Mouse (Mus musculus) lung, adult 18-20 months (tissue): ENCODE data around the gene Hoxa3.

Experiments
- DNase-seq, 2 experiments: peaks; one replicate each; pipeline ENCODE4 v3.0.0; 2022; ENCODE audit warnings: mixed read lengths in 2 of 2

Hoxa3 gene

GRCm38 (mm10) chr6:52204050-52204752 lies 8.9 kb downstream of the Hoxa3 start, which contains the start of gene Hoxa5:
Gene Hoxa5, minus strand, starts transcription at chr6:52204587.
- peak; percentile 81 to 88 for DNase-seq

- DNase-seq, result peak in 1 of 2 experiments; percentile 27
These were observed 9.6 kb downstream of the Hoxa3 start for GRCm38 (mm10) chr6:52203371-52204049.

GRCm38 (mm10) chr6:52203121-52203370 lies 10.1 kb downstream of the Hoxa3 start:
- DNase-seq, result no peak

- DNase-seq, result peak in 1 of 2 experiments; percentile 4
These were observed 10.6 kb downstream of the Hoxa3 start for GRCm38 (mm10) chr6:52202362-52203120.

- DNase-seq, result peak in 1 of 2 experiments; percentile 3
These were observed 11.9 kb downstream of the Hoxa3 start for GRCm38 (mm10) chr6:52201269-52201668.

GRCm38 (mm10) chr6:52200751-52201250 lies 12.3 kb downstream of the Hoxa3 start:
- DNase-seq, result no peak

GRCm38 (mm10) chr6:52200073-52200750 lies 12.9 kb downstream of the Hoxa3 start:
- DNase-seq, result peak in 1 of 2 experiments; percentile 32

GRCm38 (mm10) chr6:52197271-52197670 lies 15.9 kb downstream of the Hoxa3 start:
- DNase-seq, result peak; percentile 71 to 80

- DNase-seq, result no peak
These were observed 16.3 kb downstream of the Hoxa3 start for GRCm38 (mm10) chr6:52196811-52197210.

GRCm38 (mm10) chr6:52194690-52195089 lies 18.4 kb downstream of the Hoxa3 start:
- DNase-seq, result no peak

- peak; percentile 79 to 85 for DNase-seq
These were observed 21.1 kb downstream of the Hoxa3 start for GRCm38 (mm10) chr6:52191860-52192550.

GRCm38 (mm10) chr6:52190906-52191810 lies 22.0 kb downstream of the Hoxa3 start, which contains the start of gene Hoxa4:
Gene Hoxa4, minus strand, starts transcription at chr6:52191753.
- DNase-seq, result peak in 1 of 2 experiments; percentile 11

- DNase-seq, result peak in 1 of 2 experiments; percentile 45
These were observed 22.7 kb downstream of the Hoxa3 start for GRCm38 (mm10) chr6:52190410-52190809.

GRCm38 (mm10) chr6:52189909-52190308 lies 23.2 kb downstream of the Hoxa3 start:
- DNase-seq, result peak in 1 of 2 experiments; percentile 4

GRCm38 (mm10) chr6:52189172-52189591 lies 24.0 kb downstream of the Hoxa3 start:
- DNase-seq, result peak in 1 of 2 experiments; percentile 53

- DNase-seq, result no peak
These were observed 26.6 kb downstream of the Hoxa3 start for GRCm38 (mm10) chr6:52186500-52186899.

GRCm38 (mm10) chr6:52185834-52186233 lies 27.3 kb downstream of the Hoxa3 start:
- no peak for DNase-seq

GRCm38 (mm10) chr6:52185222-52185621 lies 27.9 kb downstream of the Hoxa3 start:
- peak in 1 of 2 experiments; percentile 9 for DNase-seq

- peak in 1 of 2 experiments; percentile 4 for DNase-seq
These were observed 28.5 kb downstream of the Hoxa3 start for GRCm38 (mm10) chr6:52184668-52185067.

- DNase-seq, result peak in 1 of 2 experiments; percentile 14
These were observed 29.6 kb downstream of the Hoxa3 start for GRCm38 (mm10) chr6:52183311-52184080.
